In genomic region chr15:23581898-23582297, GRCm38 (mm10) we compare ENCODE assay signal across 19 mouse cellular contexts.
DNase-seq lines count a peak whose midpoint lies in the region; ATAC-seq and TF ChIP-seq lines count a peak whose summit lies in the region.
"Had no signal": no experiment of that assay in that cellular context is flagged by ENCODE, and none has a peak within 500 bp of the region (broad histone marks: within the 10 kb centered on the region; RNA-seq: fewer than 3 reads in every experiment).

No protein-coding gene starts in this region.

- peak; percentile 31; the same call in 1 of the 2 replicates for ATAC-seq in frontal cortex, adult (ENCODE audit: low TSS enrichment)
- ATAC-seq: inflammation-experienced regulatory T-cells, adult 6 months; liver, embryonic 12.5 days; midbrain, embryonic 15.5 days had no signal

- DNase-seq in frontal cortex, postnatal 25 days (ENCODE audit: low spot score in 2 of 2) = no peak
- DNase-seq in Muller cell, postnatal 12 days (ENCODE audit: inconsistent ontology term) = peak; percentile 87
- DNase-seq in brain, embryonic 14.5 days (ENCODE audit: low read depth) = peak; percentile 33
- DNase-seq in mesoderm, embryonic 11.5 days (ENCODE audit: low read depth, low spot score) = peak; percentile 39
- DNase-seq in ovary, postnatal 36 days (ENCODE audit: low spot score) = no peak
- DNase-seq in cerebellum, adult 8-10 months = no peak
- DNase-seq: adrenal gland, adult 2 months; cerebellum, postnatal 25 days; gastrocnemius, adult 2 months; heart, postnatal 10 days; kidney, adult 8-10 months; kidney, postnatal 14 days; lung, adult 2 months; right cerebral cortex, postnatal 25 days; thymus, postnatal 36 days had no signal

- no peak for TF ChIP-seq POLR2A in brain, embryonic 14.5 days (IDR thresholded peaks at IDR 0.05; ENCODE audit: borderline replicate concordance, extremely low read depth, insufficient read depth, insufficient read length, poor library complexity, severe bottlenecking)

- no peak for TF ChIP-seq CTCF in brain, embryonic 14.5 days (IDR thresholded peaks at IDR 0.05; ENCODE audit: borderline replicate concordance, extremely low read depth, insufficient read depth, insufficient read length)

Comparison
In these comparisons a context has a peak if more than half of its experiments do, and no peak if none do; other contexts are left out.
1. DNase-seq: peak in Muller cell, postnatal 12 days (single experiment), brain, embryonic 14.5 days (single experiment) and mesoderm, embryonic 11.5 days (single experiment); none in frontal cortex, postnatal 25 days (0 of 2), ovary, postnatal 36 days (single experiment) and cerebellum, adult 8-10 months (single experiment).